In genomic region chr2:32621517-32621859, GRCm38 (mm10) we compare ENCODE assay signal across 8 mouse cellular contexts. TPM values are rescaled to one million over a fixed set of nuclear protein-coding genes. Genes with fewer than 3 reads are reported as not detected.
DNase-seq lines count a peak whose midpoint lies in the region; ATAC-seq and TF ChIP-seq lines count a peak whose summit lies in the region.

TSS of gene Ak1 (plus strand) at chr2:32621758.

- no peak for TF ChIP-seq CTCF in midbrain, postnatal 0 days (IDR thresholded peaks at IDR 0.05)

- H3K27ac ChIP-seq in kidney, embryonic 15.5 days = peak within 1 kb of the TSS; percentile 92
- H3K27ac ChIP-seq in intestine, embryonic 16.5 days (ENCODE audit: low read length) = peak within 1 kb of the TSS; percentile 85
- H3K27ac ChIP-seq in midbrain, postnatal 0 days (ENCODE audit: low read depth, low read length) = peak within 1 kb of the TSS; percentile 43; the same call in 1 of the 2 replicates

- peaks cover 69% of the 10 kb centered on the region for H3K4me1 ChIP-seq in kidney, embryonic 15.5 days
- peaks cover 51% of the 10 kb centered on the region for H3K4me1 ChIP-seq in intestine, embryonic 16.5 days (ENCODE audit: control insufficient read depth, insufficient read depth, low read length)
- peaks cover 8% of the 10 kb centered on the region for H3K4me1 ChIP-seq in midbrain, postnatal 0 days (ENCODE audit: insufficient read depth, low read length)

- peaks cover 4% of the 10 kb centered on the region; the same call in 1 of the 2 replicates for H3K9me3 ChIP-seq in kidney, embryonic 15.5 days (replicated peaks)
- H3K9me3 ChIP-seq in intestine, embryonic 16.5 days (ENCODE audit: control insufficient read depth, low read length) = no peaks in the 10 kb centered on the region
- no peaks in the 10 kb centered on the region for H3K9me3 ChIP-seq in midbrain, postnatal 0 days (ENCODE audit: low read length)

- H3K4me3 ChIP-seq in kidney, embryonic 15.5 days (replicated peaks) = no peak within 1 kb of the TSS
- H3K4me3 ChIP-seq in intestine, embryonic 16.5 days (ENCODE audit: low read length) = no peak within 1 kb of the TSS; the same call in 1 of the 2 replicates
- no peak within 1 kb of the TSS for H3K4me3 ChIP-seq in midbrain, postnatal 0 days (ENCODE audit: low read depth, low read length)

- ATAC-seq in kidney, embryonic 15.5 days (replicated peaks; ENCODE audit: low FRiP score) = 0 out of 2 replicates have a peak, but pooled peaks have one; percentile 4
- no peak; the same call in 1 of the 2 replicates for ATAC-seq in intestine, embryonic 16.5 days
- no peak for ATAC-seq in midbrain, postnatal 0 days (ENCODE audit: low FRiP score)

- whole genome bisulfite sequencing in kidney, embryonic 15.5 days = 20% methylated on average over 7 of the region's 7 CpGs
- 25% methylated on average over 7 of the region's 7 CpGs for WGBS in intestine, embryonic 16.5 days
- WGBS in midbrain, postnatal 0 days = 42% methylated on average over 7 of the region's 7 CpGs

- 0 out of 2 replicates have a peak within 1 kb of the TSS, but pooled peaks have one; percentile 15 for H3K9ac ChIP-seq in kidney, embryonic 15.5 days
- peak within 1 kb of the TSS; percentile 48 for H3K9ac ChIP-seq in intestine, embryonic 16.5 days (ENCODE audit: low read depth, low read length)
- no peak within 1 kb of the TSS for H3K9ac ChIP-seq in midbrain, postnatal 0 days (replicated peaks; ENCODE audit: low read length, poor library complexity, severe bottlenecking)

- peaks cover 16% of the 10 kb centered on the region for H3K36me3 ChIP-seq in kidney, embryonic 15.5 days
- H3K36me3 ChIP-seq in intestine, embryonic 16.5 days (ENCODE audit: control insufficient read depth, insufficient read depth, low read length) = peaks cover 6% of the 10 kb centered on the region; the same call in 1 of the 2 replicates
- H3K36me3 ChIP-seq in midbrain, postnatal 0 days (ENCODE audit: insufficient read depth, low read length) = no peaks in the 10 kb centered on the region

- DNase-seq in kidney, postnatal 4 days = no peak
- DNase-seq in adrenal gland, postnatal 14 days = no peak
- no peak for DNase-seq in gastrocnemius, postnatal 25 days
- DNase-seq in midbrain, postnatal 0 days (ENCODE audit: low spot score) = no peak
- no peak for DNase-seq in urinary bladder, adult 18-20 months (ENCODE audit: low spot score in 2 of 2)
- no peak for DNase-seq in yolk sac, embryonic 10.5 days (ENCODE audit: low spot score)

- peak within 1 kb of the TSS; percentile 34 for H3K4me2 ChIP-seq in kidney, embryonic 15.5 days
- peak within 1 kb of the TSS; percentile 2; the same call in 1 of the 2 replicates for H3K4me2 ChIP-seq in intestine, embryonic 16.5 days (ENCODE audit: low read depth, low read length)
- H3K4me2 ChIP-seq in midbrain, postnatal 0 days (ENCODE audit: low read depth, low read length, poor library complexity, severe bottlenecking) = no peak within 1 kb of the TSS

- H3K27me3 ChIP-seq in kidney, embryonic 15.5 days = no peaks in the 10 kb centered on the region
- H3K27me3 ChIP-seq in intestine, embryonic 16.5 days (replicated peaks; ENCODE audit: control insufficient read depth, insufficient read depth, low read length) = no peaks in the 10 kb centered on the region
- H3K27me3 ChIP-seq in midbrain, postnatal 0 days (ENCODE audit: insufficient read depth, low read length) = no peaks in the 10 kb centered on the region

RNA-seq across cellular contexts. Expression of gene Ak1, which starts in this region (rescaled TPM):
- polyA plus RNA-seq in kidney, embryonic 15.5 days (2015; fragmentation: Nextera tagmentation; extraction: Ambion mirVana) = 32.6 and 34.4 TPM in 2 replicates
- total RNA-seq in adrenal gland, postnatal 14 days (2021) = 53.2 and 61.4 TPM in 2 replicates
- total RNA-seq in gastrocnemius, postnatal 25 days (2021) = 1,000 to 10,000 TPM; 1,680 to 2,125 TPM
- polyA plus RNA-seq in intestine, embryonic 16.5 days (2015; fragmentation: Nextera tagmentation; extraction: Ambion mirVana) = 15.3 and 18.6 TPM in 2 replicates
- 99.6 and 107 TPM in 2 replicates for total RNA-seq in midbrain, postnatal 0 days (2014; rRNA removed)
- 114 and 133 TPM in 2 replicates for polyA plus RNA-seq in midbrain, postnatal 0 days (2015; fragmentation: Nextera tagmentation; extraction: Ambion mirVana)

Comparison
In these comparisons a context has a peak if more than half of its experiments do, and no peak if none do; other contexts are left out.
1. RNA of gene Ak1 (total RNA-seq): 1,680 to 2,125 TPM in gastrocnemius, postnatal 25 days; 99.6 to 107 TPM in midbrain, postnatal 0 days and 53.2 to 61.4 TPM in adrenal gland, postnatal 14 days; every median in the first group is over 10 times any median in the second.
2. Peak in every context shown above with its lines, with median percentiles within 50 percentile points of each other: H3K27ac ChIP-seq.